Mouse (Mus musculus) thymus, postnatal 4 days (tissue): ENCODE results near the gene Fbxo41.

ENCODE experiments used
- DNase-seq: peaks from one replicate; pipeline ENCODE4 v3.0.0; 2021

Gene Fbxo41

GRCm38 (mm10) chr6:85502911-85503250 is at the start of gene Fbxo41:
Gene Fbxo41, minus strand, starts transcription at chr6:85502994.
- DNase-seq, result peak; percentile 31

DNA sequence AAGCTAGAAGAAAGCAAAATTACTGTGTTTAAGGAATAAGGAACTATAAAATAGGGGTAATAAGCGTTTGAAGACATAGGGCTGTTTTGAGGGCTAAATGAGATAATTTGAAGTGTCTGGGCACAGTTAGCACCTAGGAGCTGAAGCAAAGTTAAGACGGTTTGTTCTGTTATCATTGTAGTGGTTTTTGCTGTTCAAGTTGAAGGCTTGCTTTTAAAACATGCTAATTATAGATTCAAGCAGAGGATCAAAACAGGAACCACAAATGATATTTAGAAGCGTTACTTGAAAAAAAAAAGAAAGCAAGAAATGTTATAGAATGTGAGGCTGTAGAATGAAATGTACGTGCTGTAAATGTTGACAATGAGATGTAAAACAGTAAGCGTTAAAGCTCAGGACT is 44.8 kb upstream of the Fbxo41 start:
- DNase-seq, result no peak

DNA sequence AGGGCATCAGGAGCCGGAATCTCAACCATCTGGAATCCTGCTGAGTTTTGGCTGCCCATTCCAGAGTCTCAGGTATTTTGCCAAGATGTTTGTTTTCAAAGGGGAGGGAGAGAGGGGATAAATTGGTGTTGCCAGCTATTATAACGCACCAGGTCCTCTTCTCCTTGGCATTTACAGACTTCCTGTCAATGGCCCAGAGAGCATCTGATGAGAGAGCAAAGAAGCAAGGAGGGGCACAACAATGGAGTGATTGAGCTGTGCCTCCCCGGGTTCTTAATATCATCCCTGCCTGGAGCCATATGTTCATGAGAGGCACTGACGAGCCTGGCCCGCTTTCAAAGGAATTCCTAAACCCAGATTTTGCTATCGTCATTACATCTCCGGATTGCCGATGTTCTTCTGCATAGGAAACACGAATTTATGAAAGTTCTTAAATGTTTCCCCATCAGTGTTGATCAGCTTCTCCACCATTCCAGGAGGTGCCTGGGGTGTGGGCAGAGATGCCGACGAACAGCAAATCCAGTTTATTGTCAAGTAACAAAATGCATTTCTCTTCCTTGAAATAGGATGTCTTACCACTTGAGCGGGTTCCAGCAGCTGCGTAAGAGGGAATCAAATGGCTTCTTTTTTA is 41.6 kb upstream of the Fbxo41 start:
- no peak for DNase-seq

DNA sequence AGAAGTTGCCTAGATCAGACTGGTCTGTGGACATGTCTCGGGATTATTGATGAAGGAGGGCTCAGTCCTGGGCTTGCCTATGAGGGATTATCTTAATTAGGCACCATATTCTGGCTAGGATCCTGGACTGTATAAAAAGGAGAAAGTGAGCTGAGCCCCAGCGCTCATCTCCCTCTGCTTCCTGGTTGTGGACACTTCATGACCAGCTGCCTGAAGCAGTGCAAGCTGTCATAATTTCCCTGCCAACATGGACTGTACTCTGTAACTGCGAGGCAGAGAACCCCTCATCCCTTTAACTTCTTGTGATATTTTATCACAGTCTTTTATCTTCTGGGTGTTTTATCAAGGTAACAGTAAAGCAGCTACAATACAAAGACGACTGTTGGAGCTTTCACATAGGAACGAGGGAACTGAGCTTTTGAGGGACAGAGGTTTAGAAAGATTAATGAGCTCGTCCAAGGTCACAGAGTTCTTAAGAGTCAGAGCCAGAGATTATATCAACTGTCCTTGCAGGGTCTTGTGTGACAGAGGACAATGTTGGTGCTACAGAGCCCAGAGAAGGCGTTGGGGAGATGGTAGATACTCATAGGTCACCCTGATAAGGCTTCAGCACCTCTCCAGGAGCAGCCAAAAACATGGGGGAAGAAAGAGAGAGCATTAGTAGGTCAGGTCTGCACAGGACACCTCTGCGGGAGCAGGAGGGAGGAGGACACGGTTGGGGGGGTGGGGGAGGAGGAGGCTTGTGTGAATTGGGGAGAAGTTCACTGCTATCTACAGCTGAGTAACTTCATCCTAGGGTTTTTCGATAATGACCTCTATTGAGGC is 40.8 kb upstream of the Fbxo41 start:
- DNase-seq, result no peak

DNA sequence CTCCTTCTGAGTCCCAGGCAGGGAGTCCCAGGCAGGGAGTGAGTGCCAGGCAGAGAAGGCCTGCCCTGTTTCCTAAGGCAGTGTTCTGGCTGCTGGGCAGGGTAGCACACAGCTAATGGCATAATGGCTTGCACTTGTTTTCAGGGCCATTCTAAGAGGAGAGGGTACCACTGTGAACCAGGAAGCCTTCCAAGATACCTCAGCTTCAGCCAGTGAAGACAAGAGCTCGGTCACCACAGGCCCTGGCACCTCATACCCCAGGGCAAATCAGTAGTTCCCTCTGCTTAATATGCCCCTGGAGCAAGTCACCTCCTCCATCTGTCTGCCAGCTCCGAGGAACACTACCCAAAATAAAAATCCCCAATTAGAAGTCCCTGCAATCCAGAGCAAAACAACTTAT is 20.0 kb upstream of the Fbxo41 start:
- DNase-seq, result no peak

DNA sequence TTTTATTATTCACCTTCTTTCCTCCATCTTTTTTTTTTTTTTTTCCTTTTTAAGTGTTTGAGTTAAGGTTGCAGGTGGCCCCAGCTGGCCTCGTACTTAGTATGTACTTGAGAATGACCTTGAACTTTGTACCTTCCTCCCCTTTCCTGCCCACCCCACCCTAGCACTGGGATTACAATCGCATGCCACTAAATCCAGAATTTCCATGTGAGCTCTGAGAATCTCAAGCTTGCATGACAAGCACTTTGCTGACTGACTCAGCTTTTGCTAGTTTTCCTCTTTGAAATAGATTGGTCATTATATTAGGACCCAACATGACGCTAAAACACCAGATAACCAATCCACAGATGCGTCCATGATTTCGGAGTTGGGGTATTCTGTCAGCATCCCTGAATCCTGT is 19.2 kb upstream of the Fbxo41 start:
- DNase-seq, result no peak

- no peak for DNase-seq
These were observed 15.4 kb upstream of the Fbxo41 start for GRCm38 (mm10) chr6:85518091-85518693.

DNA sequence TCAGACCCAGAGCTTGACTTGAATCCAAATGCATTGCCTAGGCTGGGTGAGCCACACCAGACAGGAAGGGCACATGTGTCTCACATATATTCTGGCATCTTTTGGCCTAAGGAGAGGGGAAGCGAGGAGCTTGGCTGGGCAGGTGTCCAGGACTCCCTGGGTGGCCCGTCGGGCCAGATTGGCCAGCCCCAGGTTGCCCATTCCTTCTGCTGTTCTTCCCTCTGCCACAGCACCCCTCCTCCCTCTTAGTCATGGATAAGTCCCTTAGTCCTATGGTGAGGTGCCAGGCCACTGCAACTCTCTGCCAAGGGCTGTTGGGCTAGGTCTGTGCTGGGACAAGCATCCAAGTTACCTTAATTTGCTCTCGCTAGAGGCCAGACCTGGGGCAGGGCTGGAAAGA is 13.1 kb upstream of the Fbxo41 start:
- DNase-seq, result no peak

DNA sequence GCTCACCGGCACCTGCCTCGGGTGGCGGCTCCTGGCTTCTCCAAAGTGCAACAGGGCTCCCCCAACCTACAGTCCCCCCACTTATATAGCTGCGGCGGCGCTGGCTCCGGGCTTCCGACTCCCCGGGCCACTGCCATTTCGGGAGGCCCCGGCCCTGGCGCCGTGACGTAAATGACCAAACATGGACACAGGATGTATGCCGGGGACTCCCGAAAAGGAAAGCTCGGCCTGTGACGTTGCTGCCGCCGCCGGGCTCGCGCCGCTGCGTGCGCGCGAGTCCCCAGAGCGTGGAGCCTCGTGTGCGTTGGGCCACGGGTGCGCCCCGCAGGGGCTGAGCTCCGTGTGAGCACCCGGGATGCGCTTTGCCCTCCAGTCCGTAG is 10.7 kb upstream of the Fbxo41 start, which contains the start of gene Egr4:
TSS of gene Egr4 (minus strand) at position 59 of the 380 bp plus-strand sequence.
- DNase-seq, result peak; percentile 62

DNA sequence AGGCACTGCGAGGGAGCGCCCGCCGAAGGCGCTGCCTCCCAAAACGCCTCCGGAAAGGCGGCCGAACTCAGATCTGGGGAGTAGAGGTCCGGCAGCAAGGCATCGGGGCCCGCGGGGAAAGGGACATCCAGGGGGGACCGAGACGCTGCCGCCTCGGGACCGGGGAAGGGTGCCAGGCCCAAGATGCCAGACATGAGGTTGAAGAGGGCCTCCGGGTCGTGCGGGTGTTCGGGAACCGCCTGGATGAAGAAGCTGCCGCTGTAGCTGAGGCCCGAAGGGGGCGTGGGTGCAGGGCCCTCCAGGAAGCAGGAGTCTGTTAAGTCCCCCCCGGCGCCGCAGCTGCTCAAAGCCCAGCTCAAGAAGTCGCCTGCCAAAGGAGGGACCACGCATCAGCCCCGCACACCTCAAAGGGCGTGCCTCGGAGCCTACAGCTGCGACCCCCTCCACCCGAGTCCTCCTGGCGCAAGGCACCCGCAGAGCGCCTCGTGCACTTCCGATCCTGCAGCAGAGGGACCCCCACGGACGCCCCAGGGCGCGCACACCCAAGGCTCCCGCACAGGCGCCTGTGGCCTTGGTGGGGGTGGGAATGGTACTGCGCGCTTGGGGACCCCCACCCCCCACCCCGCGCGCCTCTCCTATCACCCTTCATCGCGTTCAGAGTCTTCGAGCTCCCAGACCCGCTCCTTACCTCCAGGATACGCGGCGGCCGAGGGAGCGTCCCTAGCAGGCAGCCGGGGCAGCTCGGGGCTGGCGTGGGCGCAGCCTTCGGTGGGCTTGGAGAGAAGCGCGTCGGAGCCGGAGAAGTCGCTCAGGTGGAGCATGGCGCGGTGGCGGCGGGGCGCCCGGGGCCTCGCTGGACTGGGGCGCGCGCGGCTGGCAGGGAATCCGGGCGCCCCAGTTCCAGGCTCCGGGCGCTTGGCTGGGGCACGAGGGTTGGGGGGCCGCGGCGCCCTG is 10.1 kb upstream of the Fbxo41 start:
- DNase-seq, result peak; percentile 18

DNA sequence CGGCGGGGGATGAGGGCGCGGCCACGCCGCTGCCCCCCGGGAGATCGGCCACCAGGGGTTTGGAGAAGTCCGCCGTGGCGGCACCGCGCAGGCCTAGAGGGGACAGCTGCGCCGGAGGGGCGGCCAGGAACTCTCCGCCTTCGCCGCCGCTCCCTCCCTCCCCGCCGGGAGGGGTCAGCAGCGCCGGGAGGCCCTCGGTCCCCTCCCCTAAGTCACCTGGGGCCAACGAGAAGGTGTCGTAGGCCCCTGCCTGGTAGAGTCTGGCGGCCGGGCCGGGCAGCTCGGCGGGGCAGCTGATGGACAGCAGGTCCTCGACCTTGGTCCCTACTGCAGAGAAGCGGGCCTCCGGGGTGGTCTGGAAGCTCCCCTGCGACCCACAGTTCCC is 9.3 kb upstream of the Fbxo41 start:
- DNase-seq, result no peak

DNA sequence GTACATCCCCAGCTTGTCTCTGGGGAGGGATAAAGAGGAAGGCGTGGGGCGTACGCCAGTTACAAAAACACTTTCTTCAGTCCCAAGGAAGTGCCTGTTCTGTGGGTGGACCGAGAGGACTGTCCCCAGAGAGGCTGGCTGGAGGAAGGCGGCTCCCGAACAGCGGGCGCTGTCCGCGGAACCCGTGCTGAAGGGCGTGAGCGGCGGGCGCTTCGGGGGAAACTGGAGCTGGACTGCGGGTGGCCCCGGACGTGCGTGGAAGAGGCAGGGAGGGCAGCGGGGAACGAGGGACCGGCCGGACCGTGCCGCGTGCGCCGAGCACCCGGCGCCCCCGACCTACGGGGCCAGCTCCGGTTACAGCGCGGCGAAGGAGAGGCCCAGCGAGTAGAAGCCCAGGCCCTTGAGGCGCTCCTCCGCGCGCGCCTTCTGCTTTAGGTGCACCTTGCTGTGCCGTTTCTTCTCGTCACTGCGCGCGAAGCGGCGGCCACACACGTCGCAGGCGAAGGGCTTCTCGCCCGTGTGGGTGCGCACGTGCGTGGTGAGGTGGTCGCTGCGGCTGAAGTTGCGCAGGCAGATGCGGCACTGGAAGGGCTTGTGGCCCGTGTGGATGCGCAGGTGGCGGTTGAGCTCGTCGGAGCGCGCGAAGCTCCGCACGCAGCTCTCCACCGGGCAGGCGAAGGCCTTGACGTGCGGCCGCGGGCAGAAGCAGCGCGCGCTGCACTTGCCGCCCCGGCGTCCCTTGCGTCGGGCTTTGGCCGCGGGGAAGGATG is 8.7 kb upstream of the Fbxo41 start:
- DNase-seq, result peak; percentile 29

DNA sequence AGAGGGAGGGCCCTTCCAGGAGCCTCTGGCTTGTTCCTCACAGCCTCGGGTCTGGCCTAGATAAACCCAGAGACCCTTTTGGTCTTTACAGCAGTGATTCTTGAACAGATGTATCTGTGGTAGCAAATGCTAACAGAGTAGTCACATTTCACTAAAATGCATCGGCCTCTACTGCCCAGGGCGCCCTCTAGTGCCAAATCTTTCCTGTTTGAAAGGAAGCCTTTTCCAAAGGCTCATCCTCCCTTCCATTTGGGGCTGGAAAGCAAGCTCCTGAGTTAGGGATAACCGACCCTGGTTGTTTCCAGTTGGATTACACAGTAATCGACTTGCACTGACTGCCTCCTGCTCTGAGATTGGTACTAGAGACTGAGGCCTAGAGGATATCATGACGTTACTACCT is 7.7 kb upstream of the Fbxo41 start:
- DNase-seq, result peak; percentile 45

- DNase-seq, result no peak
These were observed 5.8 kb upstream of the Fbxo41 start for GRCm38 (mm10) chr6:85508602-85509001.

DNA sequence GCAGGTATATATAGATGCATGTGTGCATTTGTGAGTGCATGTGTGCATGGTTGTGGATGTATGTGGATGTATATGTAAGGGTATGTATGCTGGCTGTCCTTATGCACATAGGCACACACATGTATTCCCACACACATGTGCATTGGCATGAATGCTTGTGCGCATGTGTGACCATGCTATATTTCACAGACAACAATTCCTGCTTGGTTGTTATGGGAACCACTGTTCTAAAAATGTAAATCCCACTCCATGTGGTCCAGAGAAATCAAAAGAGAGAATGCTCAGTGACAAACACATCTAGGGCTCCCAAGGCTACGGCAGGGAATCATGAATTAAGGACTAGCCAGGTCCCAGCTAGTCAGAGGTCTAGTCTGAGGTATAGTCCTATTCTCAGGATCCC is 2.1 kb upstream of the Fbxo41 start:
- DNase-seq, result no peak

DNA sequence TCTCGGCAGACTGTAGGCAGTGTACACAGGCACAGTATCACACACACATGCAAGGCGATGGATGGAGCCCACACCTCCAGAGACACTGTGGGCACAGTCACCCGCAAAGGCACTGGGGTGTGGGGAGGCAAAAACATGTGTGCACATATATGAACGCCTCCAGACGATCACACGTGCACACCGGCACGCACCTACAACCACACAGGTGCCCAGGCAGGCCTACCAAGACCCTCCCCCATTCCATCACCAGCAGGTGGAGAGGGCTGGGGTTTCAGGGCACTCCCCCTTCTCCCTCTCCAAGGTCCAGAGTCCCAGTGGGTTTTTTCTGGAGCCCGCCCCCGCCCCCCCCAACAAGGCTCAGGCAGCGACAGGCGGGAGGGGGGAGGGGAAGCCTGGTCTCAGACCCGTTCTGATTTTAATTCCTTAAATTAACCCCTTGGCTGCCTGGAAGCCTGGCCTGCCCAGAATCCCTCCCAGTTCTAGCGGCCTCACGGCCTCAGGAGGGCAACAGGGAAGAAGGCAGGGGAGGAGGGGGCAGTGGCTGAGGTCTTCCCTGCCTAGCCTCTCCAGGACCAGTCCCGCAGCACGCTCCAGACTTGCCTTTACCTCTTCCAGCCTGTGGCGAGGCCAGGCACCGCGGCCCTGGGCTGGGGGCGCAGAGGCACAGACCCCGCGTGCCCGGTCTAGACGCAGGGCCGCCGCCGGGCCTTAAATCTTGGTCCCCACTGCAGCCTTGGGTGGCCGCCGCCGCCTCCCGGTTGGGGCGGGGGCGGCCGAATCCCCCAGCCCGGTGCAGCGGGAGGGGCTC is 487 bp downstream of the Fbxo41 start:
- DNase-seq, result no peak

DNA sequence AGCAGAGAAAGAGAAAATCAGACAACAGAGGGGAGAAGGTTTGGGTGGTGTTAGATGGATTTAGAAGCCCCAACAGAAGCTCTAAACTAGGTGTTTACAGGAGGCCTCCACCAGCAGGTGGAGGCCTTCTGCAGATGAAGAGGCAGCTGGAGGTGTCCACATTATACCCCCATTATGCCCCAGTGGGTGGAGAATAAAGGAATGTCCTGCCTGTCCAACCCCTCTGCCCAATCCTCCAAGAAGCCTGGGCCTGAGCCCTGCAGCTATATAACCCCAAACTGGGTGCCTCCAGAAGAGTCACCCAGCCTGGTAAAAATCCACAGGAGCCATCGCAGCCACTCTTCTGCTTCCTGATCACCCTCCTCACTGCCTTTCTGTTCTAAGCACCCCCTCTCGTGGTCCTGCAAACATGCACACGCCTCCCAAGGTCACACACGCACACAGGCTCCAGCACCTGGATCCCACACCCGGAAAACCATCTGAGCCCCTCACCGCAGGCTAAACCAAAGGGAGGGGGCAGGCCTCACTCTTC is 1.2 kb downstream of the Fbxo41 start:
- DNase-seq, result no peak

DNA sequence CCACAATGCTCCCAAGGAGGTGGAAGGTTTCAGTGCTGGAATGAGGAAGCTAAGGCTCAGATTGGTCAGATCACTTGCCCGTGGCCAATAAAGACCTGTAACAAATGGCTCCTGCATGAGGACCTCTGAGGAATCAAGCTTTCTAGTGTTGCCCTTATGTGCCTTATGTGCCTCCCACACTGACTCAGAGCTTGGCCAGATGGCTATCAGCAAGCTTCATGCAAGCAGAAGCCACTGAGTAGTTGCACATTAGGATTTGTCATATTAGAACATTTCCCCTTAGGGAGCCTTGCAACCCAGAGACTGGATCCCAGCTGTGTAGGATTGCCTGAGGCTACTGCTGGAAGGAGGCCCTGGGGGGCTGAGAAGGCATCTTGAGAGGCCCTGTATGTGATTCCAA is 2.4 kb downstream of the Fbxo41 start:
- DNase-seq, result no peak

GRCm38 (mm10) chr6:85498147-85498546 is 4.6 kb downstream of the Fbxo41 start:
- DNase-seq, result peak; percentile 41

DNA sequence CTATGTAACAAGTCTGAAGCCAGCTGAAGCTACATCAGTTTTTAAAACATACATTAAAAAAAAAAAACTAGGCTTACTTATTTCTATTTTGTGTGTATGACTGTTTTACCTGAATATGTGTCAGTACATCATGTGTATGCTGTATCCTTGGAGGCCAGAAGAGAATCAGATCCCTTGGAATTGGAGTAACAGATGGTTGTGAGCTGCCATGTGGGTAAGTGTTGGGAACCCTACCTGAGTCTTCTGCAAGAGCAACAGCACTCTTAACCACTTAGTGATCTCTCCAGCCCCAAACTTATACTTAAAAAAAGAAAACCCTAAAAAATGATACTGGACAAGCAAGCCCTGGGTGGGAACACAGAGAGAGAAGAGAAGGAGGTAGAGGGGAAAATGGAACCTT is 5.8 kb downstream of the Fbxo41 start:
- DNase-seq, result no peak

DNA sequence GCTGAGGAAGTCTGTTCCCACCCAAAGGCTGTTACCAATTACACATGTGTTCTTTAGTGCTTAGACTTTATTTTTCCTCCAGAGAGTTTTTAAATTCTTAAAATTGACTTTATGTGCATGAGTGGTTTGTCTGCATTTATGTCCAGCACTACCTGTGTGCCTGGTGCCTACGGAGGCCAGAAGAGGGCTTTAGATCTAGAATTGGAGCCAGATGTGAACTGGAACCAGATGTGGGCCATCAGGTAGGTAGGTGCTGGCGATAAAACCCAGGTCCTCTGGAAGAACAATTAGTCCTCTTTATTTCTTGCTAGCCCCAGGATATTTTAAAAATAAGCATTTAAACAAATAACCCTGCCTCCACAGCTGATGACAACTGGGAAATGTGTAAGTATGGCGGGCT is 11.2 kb downstream of the Fbxo41 start:
- DNase-seq, result no peak
